Mouse (Mus musculus) liver, embryonic 13.5 days (tissue): ENCODE data around the gene Rpl21. TPM values are rescaled to one million over a fixed set of nuclear protein-coding genes. Genes with fewer than 3 reads are reported as not detected.

ENCODE experiments used
- ATAC-seq: fragments of 200-750 bp; cut with Nextera tagmentation; 2 replicates; pipeline ENCODE4 v1.8.0; 2017; ENCODE audit warnings: low read depth, mild to moderate bottlenecking, moderate number of reproducible peaks, moderate library complexity
- DNase-seq: peaks from one replicate; pipeline ENCODE4 v3.0.0; 2022
- H3K27ac ChIP-seq: fragments of 300-500 bp; sonication (generic); 2 replicates; pipeline ENCODE4 v1.5.1; 2015; ENCODE audit warnings: moderate library complexity, mild to moderate bottlenecking, inconsistent platforms
- H3K27me3 ChIP-seq: fragments of 300-500 bp; sonication (generic); 2 replicates; pipeline ENCODE4 v1.6.1; 2015; ENCODE audit warnings: mild to moderate bottlenecking, inconsistent platforms
- H3K36me3 ChIP-seq: fragments of 300-500 bp; sonication (generic); 2 replicates; pipeline ENCODE4 v1.6.1; 2015; ENCODE audit warnings: mild to moderate bottlenecking, inconsistent platforms
- H3K4me1 ChIP-seq: fragments of 300-500 bp; sonication (generic); replicated peaks from 2 replicates; pipeline ENCODE4 v1.6.1; 2015; ENCODE audit warnings: inconsistent platforms
- H3K4me2 ChIP-seq: fragments of 300-500 bp; sonication (generic); 2 replicates; pipeline ENCODE4 v1.6.1; 2015; ENCODE audit warnings: inconsistent platforms, mild to moderate bottlenecking, moderate library complexity
- H3K4me3 ChIP-seq: fragments of 300-500 bp; sonication (generic); replicated peaks from 2 replicates; pipeline ENCODE4 v1.5.1; 2015; ENCODE audit warnings: mild to moderate bottlenecking, inconsistent platforms
- H3K9ac ChIP-seq: fragments of 300-500 bp; sonication (generic); 2 replicates; pipeline ENCODE4 v1.6.1; 2015; ENCODE audit warnings: mild to moderate bottlenecking, inconsistent platforms
- H3K9me3 ChIP-seq: fragments of 300-500 bp; sonication (generic); replicated peaks from 2 replicates; pipeline ENCODE4 v1.6.1; 2016; ENCODE audit warnings: inconsistent platforms
- WGBS: fragments of 180-500 bp; shearing (Covaris S2); methylation state at CpG from one replicate; pipeline ENCODE4 v1.1.7; 2015; ENCODE audit not compliant: insufficient replicate concordance; 5-methylcytosine and 5-hydroxymethylcytosine counted together
- polyA plus RNA-seq: library from polyadenylated mRNA; unstranded; fragments of >200 nt; fragmentation: Nextera tagmentation; extraction: Ambion mirVana; gene quantifications from 2 replicates; pipeline ENCODE4 v1.2.1, GENCODE M21; 2015

The Rpl21 gene
- polyA plus RNA-seq, 1 experiment from 2014 or later: 460 TPM

DNA sequence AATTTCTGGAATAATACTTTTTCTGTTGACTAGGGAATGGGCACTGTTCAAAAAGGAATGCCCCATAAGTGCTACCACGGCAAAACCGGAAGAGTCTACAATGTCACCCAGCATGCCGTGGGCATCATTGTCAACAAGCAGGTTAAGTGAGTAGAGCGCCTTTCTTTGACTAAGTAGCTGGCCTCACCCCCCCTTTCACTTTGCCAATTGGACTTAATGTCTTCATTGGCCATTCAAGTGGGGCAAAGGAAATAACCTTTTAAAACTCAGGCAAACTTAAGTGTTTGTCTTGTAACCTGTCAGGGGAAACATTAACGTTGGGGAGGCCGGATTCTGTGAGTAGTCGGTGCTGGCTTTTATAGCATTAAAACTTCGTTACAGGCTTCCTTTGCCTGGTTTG lies 2.3 kb downstream of the Rpl21 start:
- no peaks in the 10 kb centered on the region for H3K27me3 ChIP-seq
- peak overlapping the region; percentile 88 for H3K27ac ChIP-seq
- H3K4me3 ChIP-seq: peak overlapping the region; percentile 95
- ATAC-seq (no peak), DNase-seq (no peak)
- H3K36me3 ChIP-seq: peaks cover 53% of the 10 kb centered on the region
- H3K4me1 ChIP-seq: peaks cover 47% of the 10 kb centered on the region
- peak overlapping the region; percentile 96 for H3K9ac ChIP-seq
- 38% methylated on average over 8 of the region's 8 CpGs for WGBS
- H3K9me3 ChIP-seq: no peaks in the 10 kb centered on the region
- H3K4me2 ChIP-seq: peak overlapping the region; percentile 74

DNA sequence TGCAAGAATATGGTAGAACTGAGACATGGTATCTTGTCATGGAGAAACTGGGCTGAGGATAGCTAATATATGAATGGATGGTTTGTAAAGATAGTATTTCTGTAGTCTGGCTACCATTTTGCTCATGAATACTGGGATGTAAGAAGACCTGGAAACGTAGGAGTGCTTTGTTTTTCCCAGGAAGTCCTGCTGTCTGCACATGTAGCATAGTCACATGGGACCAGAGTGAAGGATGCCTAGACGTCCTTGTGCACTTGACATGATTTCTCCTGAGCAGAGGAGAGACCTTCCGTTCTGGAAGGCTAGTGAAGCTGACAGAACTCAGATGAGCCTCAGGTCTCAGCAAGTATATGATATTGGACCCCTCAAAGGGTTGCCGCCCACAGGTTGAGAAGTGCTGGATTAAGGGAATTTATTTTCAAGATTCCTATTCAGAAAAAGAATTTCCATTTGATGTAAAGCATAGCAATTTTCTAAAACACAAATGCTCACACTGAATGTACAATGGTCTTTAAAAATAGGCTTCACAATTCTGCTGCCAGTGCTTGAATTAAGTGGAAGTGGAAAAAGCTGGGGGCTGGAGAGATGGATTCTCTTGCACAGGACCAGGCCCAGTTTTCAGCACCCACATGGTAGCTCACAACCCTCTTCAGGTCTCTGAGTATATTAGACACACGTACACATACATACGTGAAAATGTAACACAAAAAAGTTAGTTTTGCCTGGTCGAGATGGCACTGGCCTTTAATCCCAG lies 5.5 kb downstream of the Rpl21 start:
- H3K27ac ChIP-seq: 0 out of 2 replicates have a peak overlapping the region, but pooled peaks have one; percentile 8
- peaks cover 34% of the 10 kb centered on the region for H3K4me1 ChIP-seq
- H3K9me3 ChIP-seq: no peaks in the 10 kb centered on the region
- DNase-seq: no peak
- ATAC-seq: no peak
- peaks cover 53% of the 10 kb centered on the region for H3K36me3 ChIP-seq
- no peak overlapping the region for H3K4me3 ChIP-seq
- 67% methylated on average over 7 of the region's 7 CpGs for whole genome bisulfite sequencing
- no peak overlapping the region for H3K9ac ChIP-seq
- H3K27me3 ChIP-seq: 0 out of 2 replicates have a peak, but pooled peaks cover 1% of the 10 kb centered on the region
- no peak overlapping the region for H3K4me2 ChIP-seq

- peaks cover 29% of the 10 kb centered on the region for H3K4me1 ChIP-seq
- ATAC-seq: 0 out of 2 replicates have a peak, but pooled peaks have one; percentile 25
- WGBS: 54% methylated on average over 12 of the region's 12 CpGs
- H3K4me3 ChIP-seq: no peak overlapping the region
- H3K27me3 ChIP-seq: peaks cover 10% of the 10 kb centered on the region
- peaks cover 50% of the 10 kb centered on the region for H3K36me3 ChIP-seq
- no peak overlapping the region for H3K4me2 ChIP-seq
- H3K9ac ChIP-seq: no peak overlapping the region
- no peak for DNase-seq
- H3K9me3 ChIP-seq: no peaks in the 10 kb centered on the region
- peak overlapping the region; percentile 8; the same call in 1 of the 2 replicates for H3K27ac ChIP-seq
Measured at GRCm38 (mm10) chr5:146838836-146839648, 6.4 kb downstream of the Rpl21 start.

GRCm38 (mm10) chr5:146839760-146840159 lies 7.1 kb downstream of the Rpl21 start:
- Histone ChIP-seq H3K4me2 (no peak overlapping the region), H3K27me3 (peaks cover 17% of the 10 kb centered on the region), H3K27ac (no peak overlapping the region; the same call in 1 of the 2 replicates), H3K4me1 (peaks cover 26% of the 10 kb centered on the region), H3K9ac (no peak overlapping the region), H3K9me3 (no peaks in the 10 kb centered on the region), H3K4me3 (no peak overlapping the region), H3K36me3 (peaks cover 43% of the 10 kb centered on the region)
- WGBS: 55% methylated on average over 5 of the region's 5 CpGs
- no peak for DNase-seq
- ATAC-seq: no peak

GRCm38 (mm10) chr5:146840422-146840821 lies 7.7 kb downstream of the Rpl21 start:
- Histone ChIP-seq H3K27ac (no peak overlapping the region), H3K27me3 (peaks cover 24% of the 10 kb centered on the region), H3K9ac (no peak overlapping the region), H3K36me3 (peaks cover 36% of the 10 kb centered on the region), H3K4me3 (no peak overlapping the region), H3K4me1 (peaks cover 26% of the 10 kb centered on the region), H3K9me3 (no peaks in the 10 kb centered on the region), H3K4me2 (no peak overlapping the region)
- no peak for DNase-seq
- WGBS: 56% methylated on average over 4 of the region's 4 CpGs
- ATAC-seq: no peak

DNA sequence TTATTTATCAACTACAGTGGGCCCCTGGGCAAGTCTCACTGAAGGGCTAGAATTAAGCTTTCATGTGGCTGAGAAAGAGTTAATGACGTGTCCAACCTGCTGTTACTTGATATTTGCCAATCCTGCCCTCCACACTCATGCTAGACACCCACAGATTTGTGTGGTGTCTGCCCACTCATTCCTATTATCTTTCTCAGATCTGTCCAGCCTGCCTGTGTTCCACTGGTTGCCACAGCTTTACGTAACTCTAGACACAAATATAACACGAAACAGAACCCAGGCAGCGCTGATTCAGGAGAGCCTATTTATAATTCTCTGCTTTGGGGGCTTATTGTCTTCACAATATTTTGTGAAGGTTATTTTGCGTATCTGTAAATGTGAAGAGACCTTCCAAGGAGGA lies 8.6 kb downstream of the Rpl21 start:
- ATAC-seq: no peak
- Histone ChIP-seq H3K9ac (no peak overlapping the region), H3K4me2 (no peak overlapping the region), H3K4me3 (no peak overlapping the region), H3K27me3 (peaks cover 33% of the 10 kb centered on the region), H3K9me3 (no peaks in the 10 kb centered on the region), H3K4me1 (peaks cover 27% of the 10 kb centered on the region), H3K36me3 (peaks cover 27% of the 10 kb centered on the region), H3K27ac (no peak overlapping the region)
- 72% methylated on average over 5 of the region's 5 CpGs for WGBS
- no peak for DNase-seq

GRCm38 (mm10) chr5:146841996-146842395 lies 9.3 kb downstream of the Rpl21 start:
- H3K9me3 ChIP-seq: no peaks in the 10 kb centered on the region
- H3K36me3 ChIP-seq: peaks cover 20% of the 10 kb centered on the region
- 71% methylated on average over 4 of the region's 4 CpGs for WGBS
- ATAC-seq: no peak
- H3K4me3 ChIP-seq: no peak overlapping the region
- no peak for DNase-seq
- H3K4me2 ChIP-seq: no peak overlapping the region
- no peak overlapping the region for H3K27ac ChIP-seq
- peaks cover 40% of the 10 kb centered on the region for H3K27me3 ChIP-seq
- peaks cover 21% of the 10 kb centered on the region for H3K4me1 ChIP-seq
- no peak overlapping the region for H3K9ac ChIP-seq

DNA sequence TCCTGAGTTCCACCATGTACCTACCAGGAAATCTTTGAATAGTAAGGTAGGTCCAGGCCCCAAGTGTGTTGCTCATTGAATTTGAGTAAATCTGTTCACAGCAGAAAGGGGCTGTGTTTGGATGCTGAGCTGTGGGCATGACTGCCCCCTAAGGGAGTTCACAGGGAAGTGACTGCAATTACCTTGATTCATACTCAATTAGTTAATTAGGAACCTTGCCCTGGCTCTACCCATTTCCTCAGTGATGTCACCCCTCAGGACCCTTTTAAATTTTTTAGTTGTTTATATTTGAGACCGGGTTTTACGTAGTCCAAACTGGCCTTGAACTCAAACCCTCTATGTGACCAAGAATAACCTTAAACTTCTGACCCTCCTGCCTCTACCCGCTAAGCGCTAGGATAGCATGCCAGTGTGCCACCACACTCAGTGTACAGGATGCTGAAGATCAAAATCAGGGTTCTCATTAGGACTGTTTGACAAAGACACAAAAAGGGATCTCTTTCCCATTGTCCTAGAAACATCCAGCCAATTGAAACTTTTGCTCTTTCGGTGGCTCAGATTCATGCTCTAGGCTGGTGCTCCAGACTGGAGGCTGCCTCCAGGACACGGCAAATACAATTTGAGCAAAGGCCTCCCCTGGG lies 11.7 kb downstream of the Rpl21 start:
- DNase-seq: no peak
- Histone ChIP-seq H3K4me3 (peak overlapping the region; percentile 63), H3K4me1 (peaks cover 18% of the 10 kb centered on the region), H3K27ac (no peak overlapping the region), H3K27me3 (peaks cover 43% of the 10 kb centered on the region), H3K9me3 (no peaks in the 10 kb centered on the region), H3K9ac (peak overlapping the region; percentile 70; the same call in 1 of the 2 replicates), H3K4me2 (peak overlapping the region; percentile 93), H3K36me3 (no peaks in the 10 kb centered on the region)
- peak; percentile 27 for ATAC-seq
- 15% methylated on average over 6 of the region's 6 CpGs for WGBS

DNA sequence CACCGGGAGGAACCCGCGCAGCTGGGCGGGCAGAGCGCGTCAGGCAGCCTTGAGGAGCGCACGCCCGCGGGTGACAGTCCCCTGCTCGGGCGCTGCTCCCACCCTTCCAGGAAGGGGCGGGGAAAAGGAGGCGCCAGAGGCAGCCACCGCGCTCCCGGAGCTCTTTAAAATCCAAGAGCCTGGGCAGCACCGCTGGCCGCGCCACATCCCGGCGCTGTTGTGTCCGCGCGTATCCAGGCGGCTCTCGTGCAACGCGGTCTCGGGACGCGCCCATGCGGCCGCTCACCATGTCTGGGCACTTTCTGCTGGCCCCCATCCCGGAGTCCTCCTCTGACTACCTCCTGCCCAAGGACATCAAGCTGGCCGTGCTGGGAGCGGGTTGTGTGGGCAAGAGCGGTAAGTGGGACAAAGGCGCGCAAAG lies 12.3 kb downstream of the Rpl21 start, which contains the start of gene Rasl11a:
Gene Rasl11a, plus strand, starts transcription at position 127 of the 421 bp plus-strand sequence.
- no peaks in the 10 kb centered on the region for H3K36me3 ChIP-seq
- ATAC-seq: peak; percentile 88
- peaks cover 43% of the 10 kb centered on the region for H3K27me3 ChIP-seq
- peak within 1 kb of the TSS; percentile 93 for H3K4me2 ChIP-seq
- H3K9ac ChIP-seq: peak within 1 kb of the TSS; percentile 70
- WGBS: under 1% methylated on average over 40 of the region's 40 CpGs
- peak within 1 kb of the TSS; percentile 63 for H3K4me3 ChIP-seq
- H3K4me1 ChIP-seq: peaks cover 18% of the 10 kb centered on the region
- no peaks in the 10 kb centered on the region for H3K9me3 ChIP-seq
- H3K27ac ChIP-seq: no peak within 1 kb of the TSS
- DNase-seq: peak; percentile 65

DNA sequence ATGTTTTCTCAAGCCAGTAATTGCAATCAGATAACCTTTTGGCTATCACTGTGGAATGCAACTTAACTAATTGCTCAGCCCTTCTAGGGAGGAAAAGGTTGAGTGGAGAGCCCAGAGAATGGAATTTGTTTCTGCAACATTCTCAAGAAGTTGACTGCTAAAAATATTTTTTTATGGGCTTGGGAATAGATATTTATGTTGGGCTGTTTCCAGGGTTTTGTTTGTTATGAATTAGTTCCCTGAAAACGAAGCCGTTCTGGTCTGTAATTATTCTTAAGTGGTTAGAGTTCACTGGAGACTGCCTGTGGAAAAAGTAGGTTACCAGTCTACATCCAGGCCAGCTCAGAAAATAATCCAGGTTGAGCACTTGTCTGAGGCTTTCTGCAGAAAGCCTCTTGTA lies 13.8 kb downstream of the Rpl21 start:
- peak overlapping the region; percentile 93; the same call in 1 of the 2 replicates for H3K4me2 ChIP-seq
- H3K9ac ChIP-seq: no peak overlapping the region
- H3K27me3 ChIP-seq: peaks cover 46% of the 10 kb centered on the region
- 68% methylated on average over 2 of the region's 2 CpGs for WGBS
- no peak overlapping the region for H3K27ac ChIP-seq
- ATAC-seq (no peak), DNase-seq (no peak)
- H3K36me3 ChIP-seq: no peaks in the 10 kb centered on the region
- H3K4me3 ChIP-seq: no peak overlapping the region
- no peaks in the 10 kb centered on the region for H3K9me3 ChIP-seq
- peaks cover 18% of the 10 kb centered on the region for H3K4me1 ChIP-seq
